Mouse (Mus musculus): Measurements from ENCODE around the gene Scimp. TPM values are rescaled to one million over a fixed set of nuclear protein-coding genes. Genes with fewer than 3 reads are reported as not detected.

Scimp gene
- total and polyA plus RNA-seq, 3 experiments = 0.27 to 0.84 (median 0.70) TPM

DNA sequence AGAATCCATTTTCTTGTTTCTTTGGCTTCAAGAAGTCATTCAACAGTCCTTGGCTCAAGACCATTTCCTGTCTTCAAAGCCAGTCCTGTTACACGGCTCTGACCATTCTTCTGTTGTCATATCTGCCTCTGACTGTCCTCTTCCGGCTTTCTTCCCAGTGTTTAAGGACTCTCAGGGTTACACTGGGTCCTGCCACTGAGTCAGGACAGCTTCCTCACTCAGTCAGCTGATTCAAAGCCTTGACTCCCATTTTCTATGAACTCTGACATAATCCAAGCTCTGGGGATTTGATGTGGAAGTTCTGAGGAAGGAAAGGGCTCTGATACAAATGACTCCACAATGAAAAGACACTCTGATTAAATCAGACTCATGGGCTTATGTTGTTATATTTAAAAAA is 9.5 kb downstream of the Scimp start:
- DNase-seq = no peak
- Histone ChIP-seq H3K27me3 (ENCODE audit: control insufficient read depth, insufficient read depth, low read length) (no peaks in the 10 kb centered on the region), H3K79me2 (replicated peaks; ENCODE audit: control insufficient read depth, insufficient read depth, low read length) (no peaks in the 10 kb centered on the region), H3K4me3 (no peak overlapping the region), H3K36me3 (ENCODE audit: control insufficient read depth, insufficient read depth, low read length) (no peaks in the 10 kb centered on the region), H3K9ac (ENCODE audit: low read depth, low read length) (no peak overlapping the region), H3K27ac (peak overlapping the region; percentile 57), H3K4me1 (ENCODE audit: control insufficient read depth, insufficient read depth, low read length) (peaks cover 14% of the 10 kb centered on the region)
- no peak for TF ChIP-seq EP300 (IDR thresholded peaks at IDR 0.05; ENCODE audit: insufficient read depth, low read depth, low read length)
- TF ChIP-seq CTCF (IDR thresholded peaks at IDR 0.05) = no peak
- TF ChIP-seq POLR2A (IDR thresholded peaks at IDR 0.05; ENCODE audit: insufficient read depth, low read depth, low read length) = no peak
- intact Hi-C loops (cut with DNase I) = no loop called here
- WGBS = 39% methylated on average over 2 of the region's 2 CpGs

- no peak overlapping the region for H3K4me3 ChIP-seq
- H3K79me2 ChIP-seq (replicated peaks; ENCODE audit: control insufficient read depth, insufficient read depth, low read length) = no peaks in the 10 kb centered on the region
- H3K9ac ChIP-seq (ENCODE audit: low read depth, low read length) = no peak overlapping the region
- intact Hi-C loops (cut with DNase I) = no loop called here
- WGBS = 90% methylated on average over 2 of the region's 2 CpGs
- H3K27ac ChIP-seq = peak overlapping the region; percentile 57
- no peaks in the 10 kb centered on the region for H3K36me3 ChIP-seq (ENCODE audit: control insufficient read depth, insufficient read depth, low read length)
- peaks cover 14% of the 10 kb centered on the region for H3K4me1 ChIP-seq (ENCODE audit: control insufficient read depth, insufficient read depth, low read length)
- DNase-seq = no peak
- no peaks in the 10 kb centered on the region for H3K27me3 ChIP-seq (ENCODE audit: control insufficient read depth, insufficient read depth, low read length)
- TF ChIP-seq CTCF (IDR thresholded peaks at IDR 0.05) = peak; percentile 34
- no peak for TF ChIP-seq POLR2A (IDR thresholded peaks at IDR 0.05; ENCODE audit: insufficient read depth, low read depth, low read length)
These were observed 10.1 kb downstream of the Scimp start for GRCm38 (mm10) chr11:70802208-70802864.

GRCm38 (mm10) chr11:70792409-70792808 is 20.0 kb downstream of the Scimp start:
- Histone ChIP-seq H3K4me1 (ENCODE audit: control insufficient read depth, insufficient read depth, low read length) (no peaks in the 10 kb centered on the region), H3K9ac (ENCODE audit: low read depth, low read length) (no peak overlapping the region), H3K36me3 (ENCODE audit: control insufficient read depth, insufficient read depth, low read length) (no peaks in the 10 kb centered on the region), H3K79me2 (replicated peaks; ENCODE audit: control insufficient read depth, insufficient read depth, low read length) (no peaks in the 10 kb centered on the region), H3K4me3 (no peak overlapping the region), H3K27me3 (ENCODE audit: control insufficient read depth, insufficient read depth, low read length) (no peaks in the 10 kb centered on the region), H3K27ac (no peak overlapping the region)
- WGBS = 94% methylated on average over 1 of the region's 1 CpGs
- intact Hi-C loops (cut with DNase I) = no loop called here
- no peak for DNase-seq
- TF ChIP-seq CTCF (IDR thresholded peaks at IDR 0.05) (no peak), POLR2A (IDR thresholded peaks at IDR 0.05; ENCODE audit: insufficient read depth, low read depth, low read length) (no peak), EP300 (IDR thresholded peaks at IDR 0.05; ENCODE audit: insufficient read depth, low read depth, low read length) (no peak)

DNA sequence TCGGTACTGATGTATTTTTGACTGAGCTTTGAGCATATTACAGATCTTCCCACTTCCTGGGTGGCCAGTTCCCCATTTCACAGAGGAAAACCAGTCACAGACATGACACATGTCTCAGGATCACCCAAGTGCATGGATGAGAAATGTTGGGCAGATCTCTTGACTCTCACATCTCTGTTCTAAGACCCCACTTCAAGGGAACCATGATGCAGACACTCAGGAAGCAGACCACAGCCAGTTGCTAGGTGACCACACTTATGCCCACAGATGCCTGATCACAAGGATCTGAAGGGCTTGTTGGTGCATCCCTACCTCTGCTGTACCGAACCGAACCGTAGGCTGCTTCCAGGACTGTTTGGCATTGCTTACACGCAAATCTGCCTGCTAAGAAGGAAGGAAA is 20.7 kb downstream of the Scimp start:
- DNase-seq = no peak
- Histone ChIP-seq H3K79me2 (replicated peaks; ENCODE audit: control insufficient read depth, insufficient read depth, low read length) (no peaks in the 10 kb centered on the region), H3K27ac (no peak overlapping the region), H3K27me3 (ENCODE audit: control insufficient read depth, insufficient read depth, low read length) (no peaks in the 10 kb centered on the region), H3K9ac (ENCODE audit: low read depth, low read length) (no peak overlapping the region), H3K4me3 (no peak overlapping the region), H3K4me1 (ENCODE audit: control insufficient read depth, insufficient read depth, low read length) (no peaks in the 10 kb centered on the region), H3K36me3 (ENCODE audit: control insufficient read depth, insufficient read depth, low read length) (no peaks in the 10 kb centered on the region)
- TF ChIP-seq EP300 (IDR thresholded peaks at IDR 0.05; ENCODE audit: insufficient read depth, low read depth, low read length) = no peak
- intact Hi-C loops (cut with DNase I) = no loop called here
- 70% methylated on average over 5 of the region's 5 CpGs for WGBS

GRCm38 (mm10) chr11:70790874-70791551 is 21.4 kb downstream of the Scimp start:
- Histone ChIP-seq H3K4me1 (ENCODE audit: control insufficient read depth, insufficient read depth, low read length) (peaks cover 1% of the 10 kb centered on the region; the same call in 1 of the 2 replicates), H3K27me3 (ENCODE audit: control insufficient read depth, insufficient read depth, low read length) (no peaks in the 10 kb centered on the region), H3K27ac (no peak overlapping the region), H3K9ac (ENCODE audit: low read depth, low read length) (no peak overlapping the region), H3K79me2 (replicated peaks; ENCODE audit: control insufficient read depth, insufficient read depth, low read length) (no peaks in the 10 kb centered on the region), H3K36me3 (ENCODE audit: control insufficient read depth, insufficient read depth, low read length) (no peaks in the 10 kb centered on the region), H3K4me3 (no peak overlapping the region)
- 46% methylated on average over 7 of the region's 7 CpGs for WGBS
- no peak for TF ChIP-seq EP300 (IDR thresholded peaks at IDR 0.05; ENCODE audit: insufficient read depth, low read depth, low read length)
- TF ChIP-seq CTCF (IDR thresholded peaks at IDR 0.05) = no peak
- no peak for TF ChIP-seq POLR2A (IDR thresholded peaks at IDR 0.05; ENCODE audit: insufficient read depth, low read depth, low read length)
- intact Hi-C loops (cut with DNase I) = no loop called here
- no peak for DNase-seq

GRCm38 (mm10) chr11:70790426-70790825 is 22.0 kb downstream of the Scimp start:
- Histone ChIP-seq H3K4me1 (ENCODE audit: control insufficient read depth, insufficient read depth, low read length) (peaks cover 3% of the 10 kb centered on the region), H3K36me3 (ENCODE audit: control insufficient read depth, insufficient read depth, low read length) (no peaks in the 10 kb centered on the region), H3K79me2 (replicated peaks; ENCODE audit: control insufficient read depth, insufficient read depth, low read length) (no peaks in the 10 kb centered on the region), H3K9ac (ENCODE audit: low read depth, low read length) (no peak overlapping the region), H3K4me3 (no peak overlapping the region), H3K27ac (no peak overlapping the region), H3K27me3 (ENCODE audit: control insufficient read depth, insufficient read depth, low read length) (no peaks in the 10 kb centered on the region)
- intact Hi-C loops (cut with DNase I) = no loop called here
- TF ChIP-seq POLR2A (IDR thresholded peaks at IDR 0.05; ENCODE audit: insufficient read depth, low read depth, low read length) (no peak), CTCF (IDR thresholded peaks at IDR 0.05) (no peak), EP300 (IDR thresholded peaks at IDR 0.05; ENCODE audit: insufficient read depth, low read depth, low read length) (no peak)
- no peak for DNase-seq
- WGBS = 77% methylated on average over 2 of the region's 2 CpGs
